Mouse (Mus musculus) B cell, adult 67 days (primary cell): ENCODE measurements around the gene Ctnna3. TPM values are rescaled to one million over a fixed set of nuclear protein-coding genes. Genes with fewer than 3 reads are reported as not detected.

Experiments
- total RNA-seq, 2 experiments: library from RNA; stranded (reverse); gene quantifications; 4 replicates each; pipeline ENCODE4 v1.2.4; 2023

The Ctnna3 gene
- not detected for total RNA-seq

GRCm38 (mm10) chr10:63429785-63430305 lies at the start of gene Ctnna3:
Ctnna3 (plus strand) TSS chr10:63430098.

GRCm38 (mm10) chr10:63381498-63382280 lies 48.2 kb upstream of the Ctnna3 start, which contains the start of gene Sirt1:
Sirt1 (minus strand) TSS chr10:63381704.

GRCm38 (mm10) chr10:63382372-63383279 lies 47.3 kb upstream of the Ctnna3 start, which contains the start of gene Dnajc12:
Dnajc12 (plus strand) TSS chr10:63382443.

GRCm38 (mm10) chr10:63421739-63422735 lies 7.9 kb upstream of the Ctnna3 start, which contains the start of gene Gm7075:
Gm7075 (minus strand) TSS chr10:63421789.

GRCm38 (mm10) chr10:63927334-63927733 lies 497.4 kb downstream of the Ctnna3 start, which contains the start of gene Gm10118:
Gm10118 (minus strand) TSS chr10:63927434.

GRCm38 (mm10) chr10:64089680-64090460 lies 660.0 kb downstream of the Ctnna3 start, which contains the start of gene Lrrtm3:
Lrrtm3 (minus strand) TSS chr10:64090277.

Other genes with a start within 250 kb of the Ctnna3 start
- not detected for gene Mypn, start 226.1 kb upstream of the Ctnna3 start, total RNA-seq
- 100 to 1,000 TPM; 243 to 272 TPM for gene Herc4, start 186.3 kb upstream of the Ctnna3 start, total RNA-seq
- gene Sirt1, start 48.4 kb upstream of the Ctnna3 start, total RNA-seq: 10 to 100 TPM; 58.6 to 63.7 TPM
- 1 to 10 TPM; 1.4 to 2.7 TPM for gene Dnajc12, start 47.7 kb upstream of the Ctnna3 start, total RNA-seq
- gene Gm7075, start 8.3 kb upstream of the Ctnna3 start, total RNA-seq: not detected